Mouse (Mus musculus) mature B cell (primary cell): Measurements from ENCODE around the gene Birc3.

Experiments
- in situ Hi-C: fragments of 300-500 bp; cut with MboI; formaldehyde crosslinking; loops from 2 replicates; pipeline ENCODE4 v1.14.3; 2019

Gene Birc3

DNA sequence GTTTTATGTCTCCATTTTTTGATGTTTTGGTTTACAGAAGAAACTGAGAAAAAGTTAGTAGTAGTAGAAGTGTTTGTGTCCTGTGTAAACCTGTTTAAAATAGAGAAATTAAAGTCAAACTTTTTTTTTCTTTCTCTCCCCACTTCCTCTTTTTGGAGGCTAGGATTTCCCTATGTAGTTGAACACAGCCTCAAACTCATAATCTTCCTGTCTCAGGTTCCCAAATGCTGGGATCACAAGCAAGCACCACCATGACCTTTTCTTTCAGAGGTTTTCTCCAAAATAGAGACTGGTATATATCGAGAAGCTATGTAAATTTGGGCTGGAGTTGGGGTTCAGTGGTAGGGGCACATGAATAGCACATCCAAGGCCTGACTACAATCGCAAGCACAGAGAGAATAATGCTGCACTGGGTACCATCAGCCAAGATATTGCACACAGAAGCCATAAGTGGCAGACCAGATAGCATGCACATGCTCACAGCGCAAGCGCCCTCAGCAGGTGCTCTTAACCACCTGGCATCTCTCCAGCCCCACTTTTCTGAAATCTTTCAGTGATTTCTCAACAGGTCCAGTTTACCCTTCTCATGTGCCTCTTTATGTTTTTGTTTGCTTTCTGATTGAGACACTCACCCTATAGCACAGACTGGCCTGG, 4.0 kb downstream of the Birc3 start:
- in situ Hi-C loops = loop anchor here (25.0 kb wide), 1 partner anchor 682 kb away; the partner anchor contains the start of genes Dcun1d5 and Dync2h1

DNA sequence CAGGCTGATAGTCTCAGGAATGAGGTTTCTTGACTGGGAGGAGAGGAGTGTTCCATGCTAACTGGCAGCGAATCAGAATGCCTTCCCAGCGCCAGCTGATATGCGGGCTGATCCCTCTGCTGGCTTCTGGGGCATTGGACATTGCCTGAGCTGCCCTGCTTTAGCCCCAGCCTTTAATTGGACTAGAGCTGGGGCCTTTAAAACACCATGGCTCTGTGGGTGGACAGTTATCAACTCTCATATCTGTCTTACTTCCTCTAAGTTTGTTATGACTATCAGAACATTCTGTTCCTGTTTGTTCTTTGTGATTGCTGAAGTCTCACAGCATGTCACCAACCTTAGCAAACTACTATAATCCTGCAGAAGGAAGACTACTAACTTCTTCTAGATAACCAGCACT, 5.0 kb downstream of the Birc3 start:
- in situ Hi-C loops = loop anchor here (25.0 kb wide), 1 partner anchor 681 kb away; the partner anchor contains the start of genes Dcun1d5 and Dync2h1

DNA sequence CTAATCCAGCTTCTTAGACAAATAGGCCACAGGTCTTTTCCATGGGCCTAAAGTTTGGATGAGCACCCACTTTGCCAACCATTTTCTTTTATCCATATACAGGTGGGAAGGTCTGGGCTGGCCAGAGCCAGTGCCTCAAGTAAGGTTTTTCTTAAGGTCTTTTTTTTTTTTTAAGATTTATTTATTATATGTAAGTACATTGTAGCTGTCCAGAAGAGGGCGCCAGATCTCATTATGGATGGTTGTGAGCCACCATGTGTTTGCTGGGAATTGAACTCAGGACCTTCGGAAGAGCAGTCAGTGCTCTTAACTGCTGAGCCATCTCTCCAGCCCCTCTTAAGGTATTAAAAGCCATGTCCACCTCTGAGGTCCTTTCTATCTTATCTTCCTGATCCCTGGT, 6.0 kb downstream of the Birc3 start:
- in situ Hi-C loops = loop anchor here (25.0 kb wide), 1 partner anchor 680 kb away; the partner anchor contains the start of genes Dcun1d5 and Dync2h1

DNA sequence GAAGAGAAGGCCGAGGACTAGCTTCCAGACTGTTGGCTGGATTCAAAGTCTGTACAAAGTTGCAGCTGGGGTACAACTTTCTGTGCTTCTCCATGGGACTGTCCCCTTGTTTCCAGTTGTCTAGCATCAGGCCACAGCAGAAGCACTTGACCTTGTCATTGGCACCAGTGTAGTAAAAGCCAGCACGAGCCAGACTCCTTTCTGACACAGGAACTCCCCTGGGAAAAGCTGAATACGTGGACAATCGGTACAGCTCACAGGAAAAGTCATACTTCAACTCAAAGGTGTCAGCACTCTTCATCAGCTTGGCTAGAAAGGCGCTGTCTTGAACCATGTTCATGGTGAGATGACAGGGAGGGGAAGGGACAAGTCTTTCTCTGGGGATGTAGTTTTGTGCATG, 12.0 kb downstream of the Birc3 start:
- in situ Hi-C loops = loop anchor here (25.0 kb wide), 1 partner anchor 674 kb away; the partner anchor contains the start of genes Dcun1d5 and Dync2h1

DNA sequence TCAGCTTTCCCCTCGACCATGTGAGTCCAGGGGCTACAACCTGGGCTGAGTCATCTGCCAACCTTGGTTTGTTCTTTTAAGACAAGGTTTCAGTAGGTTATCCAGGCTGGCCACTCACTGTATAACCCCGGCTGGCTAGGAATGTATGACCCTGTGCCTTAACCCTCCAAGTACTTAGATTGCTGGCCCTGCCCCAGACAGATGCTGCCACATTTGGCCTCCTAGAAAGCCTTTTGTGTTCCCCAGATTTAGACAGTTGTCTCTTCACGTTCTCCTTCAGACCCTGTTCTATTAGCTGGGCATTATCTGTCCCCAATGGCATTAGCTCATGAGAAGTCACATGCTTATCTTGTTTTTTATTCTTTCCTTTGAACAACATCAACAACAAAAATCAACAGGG, 17.1 kb downstream of the Birc3 start:
- in situ Hi-C loops = loop anchor here (25.0 kb wide), 1 partner anchor 669 kb away; the partner anchor contains the start of genes Dcun1d5 and Dync2h1

DNA sequence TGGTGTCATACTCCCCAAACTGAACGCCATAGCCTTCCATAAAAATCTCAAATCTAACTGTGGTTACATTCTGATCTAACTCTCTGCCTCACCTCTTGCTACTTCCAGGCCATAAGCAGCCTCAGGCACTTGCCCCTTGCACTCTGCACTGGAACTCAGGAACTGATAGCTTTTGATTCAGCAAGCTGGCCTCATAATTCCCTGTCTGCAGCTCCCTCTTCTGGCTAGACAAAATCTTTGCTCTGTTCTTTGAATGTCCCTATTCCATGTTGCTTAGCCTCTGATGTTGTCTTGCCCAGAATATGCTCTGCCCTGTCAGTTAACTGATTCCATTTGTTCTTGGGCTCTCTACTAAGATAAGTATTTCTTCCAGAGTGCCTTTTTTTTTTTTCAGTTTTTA, 17.6 kb downstream of the Birc3 start:
- in situ Hi-C loops = loop anchor here (25.0 kb wide), 1 partner anchor 668 kb away; the partner anchor contains the start of genes Dcun1d5 and Dync2h1

DNA sequence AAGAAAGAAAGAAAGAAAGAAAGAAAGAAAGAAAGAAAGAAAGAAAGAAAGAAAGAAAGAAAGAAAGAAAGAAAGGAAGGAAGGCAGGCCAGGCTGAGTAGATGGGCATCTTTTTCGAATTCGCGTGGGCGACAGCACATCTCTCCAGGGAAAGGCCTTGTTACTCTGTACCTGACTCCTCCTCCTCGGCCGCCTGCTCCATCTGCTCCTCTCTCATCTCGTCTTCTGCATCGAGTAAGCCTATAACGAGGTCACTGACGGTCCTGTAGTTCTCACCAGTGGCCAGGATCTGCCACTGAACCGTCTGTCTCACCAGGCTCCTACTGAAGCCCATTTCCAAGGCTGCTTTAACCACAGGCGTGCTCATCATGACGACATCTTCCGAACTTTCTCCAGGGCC, 18.8 kb downstream of the Birc3 start:
- in situ Hi-C loops = loop anchor here (25.0 kb wide), 1 partner anchor 667 kb away; the partner anchor contains the start of genes Dcun1d5 and Dync2h1

DNA sequence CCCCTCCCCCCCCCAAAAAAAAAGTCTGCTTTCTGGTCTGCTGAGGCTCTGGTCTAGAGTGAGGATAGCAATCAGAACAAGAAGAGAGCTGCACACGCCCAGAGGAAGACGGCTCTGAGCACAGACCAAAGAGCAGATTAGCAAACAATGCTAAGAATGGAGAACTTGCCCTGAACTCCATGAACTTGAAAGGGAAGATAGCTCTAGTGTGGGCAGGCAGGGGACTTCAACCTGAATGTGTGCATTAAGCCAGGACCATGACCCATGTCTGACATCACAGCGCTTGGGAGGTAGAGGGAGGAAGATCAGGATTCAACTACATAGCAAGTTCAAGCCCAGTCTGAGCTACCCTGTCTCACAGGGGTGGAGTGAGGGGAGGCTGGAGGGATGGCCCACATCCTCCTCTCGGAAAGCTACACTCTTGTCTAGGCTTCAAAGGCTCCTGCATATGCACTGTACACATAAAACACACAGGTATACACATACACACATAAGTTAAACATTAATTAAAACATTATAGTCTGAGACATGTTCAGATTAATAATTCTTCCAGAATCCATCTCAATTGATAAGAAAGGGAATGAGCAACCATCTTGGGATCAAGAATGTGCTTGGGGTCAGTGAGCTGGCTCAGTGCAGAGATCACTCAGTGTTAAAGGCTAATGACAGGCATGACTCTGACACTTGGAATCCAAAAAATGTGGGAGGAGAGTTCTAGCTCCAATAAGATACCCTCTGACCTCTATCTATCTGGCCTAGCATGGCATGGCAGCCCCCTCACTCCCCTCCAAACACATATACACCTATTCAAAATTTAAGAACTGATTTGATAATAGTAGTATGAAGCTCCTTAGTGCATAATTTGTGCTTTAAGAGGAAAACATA, 20.4 kb downstream of the Birc3 start:
- in situ Hi-C loops = loop anchor here (25.0 kb wide), 1 partner anchor 665 kb away; the partner anchor contains the start of genes Dcun1d5 and Dync2h1

DNA sequence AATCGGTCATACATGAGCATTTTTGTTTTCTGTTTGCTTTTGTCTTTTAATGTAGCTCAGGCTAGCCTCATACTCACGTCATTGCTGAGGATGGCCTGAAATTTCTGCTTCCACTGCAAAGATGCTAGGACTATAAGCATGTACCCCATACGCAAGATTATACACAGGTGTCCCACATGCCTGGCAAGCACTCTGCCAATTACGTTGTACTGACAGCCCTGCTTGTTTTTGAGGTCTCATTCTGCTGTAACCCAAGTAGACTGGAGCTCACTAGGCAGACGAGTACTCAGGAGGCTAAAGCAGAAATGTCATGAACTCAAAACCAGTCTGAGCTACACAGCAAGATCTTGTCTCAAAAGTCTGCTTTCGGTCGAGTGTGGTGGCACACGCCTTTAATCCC, 21.1 kb downstream of the Birc3 start:
- in situ Hi-C loops = loop anchor here (25.0 kb wide), 1 partner anchor 665 kb away; the partner anchor contains the start of genes Dcun1d5 and Dync2h1

DNA sequence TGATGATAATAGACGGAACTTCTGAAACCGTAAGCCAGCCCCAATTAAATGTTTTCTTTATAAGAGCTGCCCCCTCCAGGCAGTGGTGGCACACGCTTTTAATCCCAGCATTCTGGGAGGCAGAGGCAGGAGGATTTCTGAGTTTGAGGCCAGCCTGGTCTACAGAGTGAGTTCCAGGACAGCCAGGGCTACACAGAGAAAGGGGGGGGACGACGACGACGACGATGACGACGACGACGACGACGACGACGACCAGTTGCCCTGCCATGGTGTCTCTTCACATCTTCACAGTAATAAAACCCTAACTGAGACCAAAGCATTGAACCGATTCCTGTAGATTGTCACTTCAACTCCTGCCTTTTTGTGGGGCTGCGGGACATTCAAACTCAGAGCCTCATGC, 24.8 kb downstream of the Birc3 start:
- in situ Hi-C loops = no loop called here

DNA sequence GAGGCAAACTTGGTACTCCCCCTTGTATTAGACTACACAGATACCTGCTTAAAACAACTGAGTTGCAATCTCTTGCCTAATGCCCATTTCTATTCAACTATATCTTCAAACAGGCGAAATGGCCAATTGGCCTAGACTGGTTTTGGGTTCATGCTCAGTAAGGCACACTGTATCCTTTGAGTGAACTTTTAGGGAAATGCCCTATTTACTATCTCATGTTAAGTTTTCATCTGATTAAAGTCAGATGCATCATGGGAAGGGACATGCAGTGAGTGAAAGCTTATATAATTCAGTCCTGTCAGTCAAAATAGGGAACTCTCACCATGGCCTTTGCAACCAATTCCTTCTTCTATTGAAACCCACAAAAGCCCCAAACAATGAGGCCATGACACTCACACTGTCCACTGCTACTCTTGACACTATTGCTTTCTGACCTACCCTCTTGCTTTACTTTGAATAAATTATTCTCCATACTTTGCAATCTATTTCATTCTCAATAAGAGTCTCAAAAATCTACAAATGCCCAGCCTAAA, 26.3 kb downstream of the Birc3 start:
- in situ Hi-C loops = no loop called here

DNA sequence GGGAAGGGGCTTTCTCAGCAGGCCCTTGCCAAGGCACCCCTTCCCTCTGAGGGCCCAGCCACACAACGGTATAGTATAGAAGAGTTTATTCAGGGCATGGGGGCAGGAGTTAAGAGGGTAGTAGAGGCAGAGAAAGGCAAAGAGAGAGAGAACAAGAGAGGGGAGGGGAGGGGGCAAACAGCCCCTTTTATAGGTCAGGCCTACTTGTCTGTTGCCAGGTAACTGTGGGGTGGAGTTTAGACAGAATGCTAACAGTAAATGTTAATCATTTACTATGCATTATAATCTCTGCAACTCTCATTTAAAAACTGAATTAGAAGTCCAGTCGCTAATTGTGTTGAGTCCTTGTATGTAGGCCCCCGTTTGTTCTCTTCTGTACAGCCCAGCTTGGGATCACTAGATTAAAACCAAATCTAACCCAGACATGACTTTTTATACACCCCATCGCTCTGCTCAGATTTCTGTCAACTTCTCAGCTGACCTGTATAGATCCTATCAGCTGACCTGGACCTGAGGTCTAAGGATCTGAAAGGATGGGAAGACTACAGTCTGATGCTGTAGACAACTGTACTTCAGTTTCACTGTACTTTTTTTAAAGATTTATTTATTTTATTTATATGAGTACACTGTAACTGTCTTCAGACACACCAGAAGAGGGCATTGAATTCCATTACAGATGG, 27.6 kb downstream of the Birc3 start:
- in situ Hi-C loops = no loop called here

DNA sequence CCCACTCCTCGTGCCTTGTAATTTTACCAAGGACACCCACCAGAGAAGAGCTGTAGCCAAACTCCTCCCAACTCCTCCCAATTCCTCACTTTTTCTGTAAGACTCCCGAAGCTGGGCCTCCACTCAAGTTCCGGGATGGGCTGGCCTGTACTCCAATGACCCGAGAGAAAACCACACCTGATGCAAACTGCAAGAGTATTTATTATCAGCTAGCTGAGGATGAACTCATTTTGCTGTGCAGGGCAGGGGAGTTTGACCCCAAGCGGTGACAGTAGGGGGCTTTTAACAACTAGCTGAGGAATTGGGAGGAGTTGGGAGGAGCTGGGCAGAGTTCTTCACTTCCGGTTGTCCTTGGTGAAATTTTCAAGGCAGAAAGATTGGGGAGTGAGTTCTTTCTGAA, 31.8 kb downstream of the Birc3 start:
- in situ Hi-C loops = no loop called here

DNA sequence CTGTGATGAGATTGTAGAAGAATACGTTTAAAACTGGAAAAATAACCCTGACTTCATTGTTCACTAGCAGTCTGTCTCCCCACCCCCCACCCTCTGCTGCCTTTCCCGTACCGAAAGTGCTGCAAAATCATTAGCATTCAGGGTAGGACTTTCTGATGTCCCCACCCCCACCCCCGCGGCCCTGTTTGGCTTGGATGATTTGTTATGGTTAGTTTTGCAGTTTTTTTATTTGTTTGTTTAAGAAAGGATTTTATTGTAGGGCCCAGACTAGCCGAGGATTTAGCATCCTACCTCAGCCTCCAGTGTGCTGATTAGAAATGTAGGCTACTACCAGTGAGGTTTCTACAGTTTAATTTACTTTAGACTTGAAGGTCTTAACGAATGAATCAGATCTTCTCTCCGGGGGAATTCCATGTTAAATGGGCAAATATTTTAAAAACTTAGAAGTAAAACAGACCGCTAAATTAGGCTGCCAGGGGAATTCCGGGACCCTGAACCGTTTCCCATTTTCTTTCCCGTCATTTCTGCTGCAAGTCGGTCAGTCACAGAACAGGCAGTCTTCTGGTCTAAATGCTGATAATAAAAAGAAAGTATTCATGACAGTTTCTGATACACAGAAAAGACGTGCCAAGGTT, 35.1 kb downstream of the Birc3 start:
- in situ Hi-C loops = loop anchor here (10.0 kb wide), 1 partner anchor 63 kb away; no protein-coding TSS in a partner anchor

DNA sequence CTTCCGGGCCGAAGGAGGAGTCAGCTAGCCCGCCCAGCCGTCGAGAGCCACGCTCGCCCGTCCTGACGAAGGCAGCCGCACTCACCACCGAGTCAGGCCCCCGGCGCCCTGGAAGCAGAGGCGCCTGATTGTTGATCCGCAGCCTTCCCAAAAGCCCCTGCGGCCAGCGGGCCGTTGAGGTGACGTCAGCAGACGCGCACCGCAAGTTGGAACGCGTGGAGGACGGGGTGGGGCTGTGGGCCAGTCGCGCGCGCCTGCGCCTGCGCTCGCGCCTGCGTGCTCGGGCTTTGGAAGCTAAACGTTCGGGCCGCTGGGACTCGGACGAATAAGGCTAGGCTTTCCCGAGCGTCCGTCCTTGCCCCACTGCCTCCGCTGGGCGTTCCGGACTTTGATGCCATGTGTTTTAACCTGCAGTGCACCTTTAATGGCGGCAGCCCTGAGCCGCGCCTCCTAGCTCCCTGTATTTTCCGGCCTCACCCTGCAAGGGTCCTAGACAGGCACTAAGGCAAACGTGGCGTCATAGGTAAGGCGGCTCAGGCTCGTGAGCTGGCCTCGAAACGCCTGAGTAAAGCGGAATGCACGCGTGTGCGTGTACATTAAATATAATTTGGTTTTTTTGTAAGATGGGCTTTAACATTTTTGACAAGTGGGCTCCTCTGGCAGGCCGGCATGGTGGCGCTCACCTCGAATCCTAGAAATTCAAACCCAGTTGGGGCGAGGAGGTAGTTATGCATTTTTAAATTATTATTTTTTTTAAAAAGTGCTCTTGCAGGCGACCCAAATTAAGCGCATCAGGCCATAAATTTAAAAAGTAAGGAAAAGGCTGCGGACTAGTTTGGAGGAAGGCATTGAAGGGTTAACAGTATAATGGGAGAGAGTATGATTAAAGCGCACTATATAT, 35.8 kb downstream of the Birc3 start, which contains the start of gene Birc2:
TSS of gene Birc2 (minus strand) at position 160 of the 901 bp plus-strand sequence.
- in situ Hi-C loops = loop anchor here (10.0 kb wide), 1 partner anchor 62 kb away; no protein-coding TSS in a partner anchor

DNA sequence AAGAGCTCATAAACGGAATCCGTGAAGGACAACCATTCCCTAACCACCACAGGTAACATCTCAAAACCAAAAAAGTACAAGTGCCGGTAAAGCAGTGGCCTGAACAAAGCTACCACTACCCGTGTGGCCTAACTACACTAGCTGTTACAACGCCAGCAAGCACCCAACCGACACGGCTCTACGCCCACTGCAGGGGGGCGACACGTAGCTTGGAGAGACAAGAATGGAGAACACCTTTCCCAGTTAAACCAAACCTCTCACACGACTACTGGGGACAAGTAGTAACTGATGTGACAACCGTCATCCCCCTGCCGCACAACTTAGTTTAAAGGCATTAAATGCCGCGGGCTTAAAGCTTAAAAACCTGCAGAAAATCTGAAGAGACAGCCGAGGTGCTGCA, 36.7 kb downstream of the Birc3 start:
- in situ Hi-C loops = loop anchor here (10.0 kb wide), 1 partner anchor 62 kb away; no protein-coding TSS in a partner anchor

DNA sequence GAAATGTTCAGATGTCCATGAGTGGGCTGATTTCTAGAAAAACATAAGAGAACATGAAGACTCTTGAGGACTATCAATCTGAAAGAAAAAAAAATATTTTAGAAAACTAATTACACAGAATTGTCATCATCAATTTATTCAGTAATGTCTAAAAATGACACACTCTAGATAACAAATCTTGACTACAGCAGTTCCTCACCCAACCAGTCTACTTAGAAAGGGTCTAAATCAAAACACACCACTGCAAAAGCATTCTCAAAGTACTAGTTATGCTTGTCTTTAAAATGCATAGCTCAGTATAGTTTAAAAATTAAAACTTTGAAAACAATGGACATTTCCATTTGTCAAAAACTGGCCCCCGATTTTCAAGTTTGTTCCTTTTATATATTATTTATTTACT, 37.7 kb downstream of the Birc3 start:
- in situ Hi-C loops = loop anchor here (10.0 kb wide), 1 partner anchor 61 kb away; no protein-coding TSS in a partner anchor

DNA sequence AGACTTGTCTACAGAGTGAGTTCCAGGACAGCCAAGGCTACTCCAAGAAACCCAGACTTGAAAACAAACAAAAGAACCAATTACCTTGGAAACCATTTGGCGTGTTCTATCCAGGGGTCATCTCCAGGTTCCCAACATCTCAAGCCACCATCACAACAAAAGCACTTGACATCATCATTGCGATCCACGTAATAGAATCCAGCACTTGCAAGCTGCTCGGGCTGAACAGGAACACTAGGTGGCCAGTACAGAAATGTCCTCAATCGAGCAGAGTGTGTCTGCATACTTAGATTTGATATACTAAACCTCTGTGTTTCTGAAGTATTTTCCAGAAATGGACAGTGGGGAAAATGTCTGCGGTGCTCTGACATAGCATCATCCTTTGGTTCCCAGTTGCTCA, 39.6 kb downstream of the Birc3 start:
- in situ Hi-C loops = loop anchor here (10.0 kb wide), 1 partner anchor 59 kb away; no protein-coding TSS in a partner anchor
